ENCODE assay signal across 8 mouse cellular contexts in the genomic region with DNA sequence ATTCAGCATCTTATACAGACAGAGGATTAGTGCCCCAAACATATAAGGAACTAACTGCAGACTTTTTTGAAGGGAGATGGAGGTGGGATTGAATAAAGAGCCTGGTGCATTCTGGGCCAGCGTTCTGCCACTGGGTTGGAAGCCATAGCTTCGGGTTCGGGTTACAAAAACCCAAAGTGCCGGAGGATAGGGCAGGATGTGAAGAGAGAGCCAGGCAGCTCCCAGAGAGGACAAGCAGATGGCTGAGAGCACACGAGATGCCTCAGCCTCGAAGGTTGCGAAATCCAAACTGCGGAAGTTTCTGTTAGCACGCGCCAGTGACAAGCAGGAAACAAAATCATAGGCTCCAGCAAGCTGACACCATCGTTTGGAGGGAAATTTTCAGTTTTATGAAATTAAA. TPM values are rescaled to one million over a fixed set of nuclear protein-coding genes. Genes with fewer than 3 reads are reported as not detected.
DNase-seq lines count a peak whose midpoint lies in the region; ATAC-seq and TF ChIP-seq lines count a peak whose summit lies in the region.

No protein-coding gene starts in this region.

- no peaks in the 10 kb centered on the region for H3K27me3 ChIP-seq in liver, embryonic 16.5 days (ENCODE audit: control insufficient read depth, insufficient read depth, low read depth, low read length)
- H3K27me3 ChIP-seq in stomach, postnatal 0 days (ENCODE audit: control insufficient read depth, insufficient read depth, low read length), result no peaks in the 10 kb centered on the region
- no peaks in the 10 kb centered on the region for H3K27me3 ChIP-seq in midbrain, embryonic 16.5 days (ENCODE audit: control insufficient read depth, insufficient read depth, low read depth, low read length)

- no peak for TF ChIP-seq CTCF in stomach, postnatal 0 days (IDR thresholded peaks at IDR 0.05; ENCODE audit: low read depth)

- H3K27ac ChIP-seq in liver, embryonic 16.5 days (ENCODE audit: low read length), result peak overlapping the region; percentile 45; the same call in 1 of the 2 replicates
- no peak overlapping the region for H3K27ac ChIP-seq in stomach, postnatal 0 days (replicated peaks)
- no peak overlapping the region for H3K27ac ChIP-seq in midbrain, embryonic 16.5 days (ENCODE audit: low read length)

- peak; percentile 63 for DNase-seq in gastrocnemius, adult 18-20 months (ENCODE audit: low spot score)
- no peak for DNase-seq in gastrocnemius, postnatal 4 days (ENCODE audit: low spot score in 2 of 2)
- peak; percentile 14 for DNase-seq in urinary bladder, postnatal 25 days (ENCODE audit: low spot score)
- no peak for DNase-seq in urinary bladder, adult 2 months (ENCODE audit: low spot score)
- no peak for DNase-seq in stomach, postnatal 0 days (ENCODE audit: low spot score)
- DNase-seq in frontal cortex, postnatal 14 days (ENCODE audit: low spot score in 2 of 2), result no peak

- 17% methylated on average over 11 of the region's 11 CpGs for WGBS in liver, embryonic 16.5 days (ENCODE audit: insufficient replicate concordance)
- WGBS in stomach, postnatal 0 days, result 47% methylated on average over 11 of the region's 11 CpGs
- 78% methylated on average over 11 of the region's 11 CpGs for WGBS in midbrain, embryonic 16.5 days

- H3K9ac ChIP-seq in liver, embryonic 16.5 days (ENCODE audit: low read depth, low read length), result no peak overlapping the region
- H3K9ac ChIP-seq in stomach, postnatal 0 days (ENCODE audit: low read length), result no peak overlapping the region
- H3K9ac ChIP-seq in midbrain, embryonic 16.5 days (ENCODE audit: low read depth, low read length), result no peak overlapping the region

- no peaks in the 10 kb centered on the region for H3K4me1 ChIP-seq in liver, embryonic 16.5 days (ENCODE audit: control insufficient read depth, low read depth, low read length)
- no peaks in the 10 kb centered on the region for H3K4me1 ChIP-seq in stomach, postnatal 0 days (replicated peaks; ENCODE audit: control insufficient read depth, insufficient read depth)
- H3K4me1 ChIP-seq in midbrain, embryonic 16.5 days (ENCODE audit: control insufficient read depth, insufficient read depth, low read length), result no peaks in the 10 kb centered on the region

- H3K9me3 ChIP-seq in liver, embryonic 16.5 days (replicated peaks; ENCODE audit: control insufficient read depth, low read length), result no peaks in the 10 kb centered on the region
- no peaks in the 10 kb centered on the region for H3K9me3 ChIP-seq in stomach, postnatal 0 days (ENCODE audit: control insufficient read depth, low read length)
- H3K9me3 ChIP-seq in midbrain, embryonic 16.5 days (replicated peaks; ENCODE audit: control insufficient read depth, low read length, poor library complexity, severe bottlenecking), result no peaks in the 10 kb centered on the region

- TF ChIP-seq EP300 in stomach, postnatal 0 days (optimal IDR thresholded peaks at IDR 0.05), result no peak

- 0 out of 2 replicates have a peak, but pooled peaks have one; percentile 37 for ATAC-seq in liver, embryonic 16.5 days (ENCODE audit: low read depth)
- peak; percentile 50; the same call in 1 of the 2 replicates for ATAC-seq in stomach, postnatal 0 days (ENCODE audit: low FRiP score, low TSS enrichment)
- ATAC-seq in midbrain, embryonic 16.5 days, result no peak

- no peak overlapping the region for H3K4me3 ChIP-seq in liver, embryonic 16.5 days (ENCODE audit: low read depth, low read length)
- H3K4me3 ChIP-seq in stomach, postnatal 0 days (ENCODE audit: low read depth, low read length), result no peak overlapping the region
- no peak overlapping the region for H3K4me3 ChIP-seq in midbrain, embryonic 16.5 days (ENCODE audit: low read depth, low read length)

- no peaks in the 10 kb centered on the region for H3K36me3 ChIP-seq in liver, embryonic 16.5 days (ENCODE audit: control insufficient read depth, insufficient read depth)
- no peaks in the 10 kb centered on the region for H3K36me3 ChIP-seq in stomach, postnatal 0 days (ENCODE audit: control insufficient read depth, insufficient read depth, low read length)
- no peaks in the 10 kb centered on the region for H3K36me3 ChIP-seq in midbrain, embryonic 16.5 days (ENCODE audit: control insufficient read depth, insufficient read depth, low read length)

- no peak overlapping the region for H3K4me2 ChIP-seq in liver, embryonic 16.5 days (ENCODE audit: low read depth, low read length)
- no peak overlapping the region for H3K4me2 ChIP-seq in stomach, postnatal 0 days (replicated peaks; ENCODE audit: low read depth)
- no peak overlapping the region for H3K4me2 ChIP-seq in midbrain, embryonic 16.5 days (ENCODE audit: low read length)

RNA-seq across cellular contexts. Expression of a gene that starts 20.9 kb away (rescaled TPM):
- total RNA-seq in gastrocnemius, adult 18-20 months (2021), result 1 to 10 TPM; 2.0 to 2.7 TPM
- 1 to 10 TPM; 4.3 to 4.8 TPM for total RNA-seq in gastrocnemius, postnatal 4 days (2021)
- 4.6 and 5.1 TPM in 2 replicates for polyA plus RNA-seq in urinary bladder, adult 2 months (2012; rRNA removed)
- 1.8 and 2.5 TPM in 2 replicates for polyA plus RNA-seq in liver, embryonic 16.5 days (2015; fragmentation: Nextera tagmentation; extraction: Ambion mirVana)
- 3.8 and 4.8 TPM in 2 replicates for polyA plus RNA-seq in stomach, postnatal 0 days (2015; fragmentation: Nextera tagmentation; extraction: Ambion mirVana)
- 8.8 and 9.0 TPM in 2 replicates for polyA plus RNA-seq in midbrain, embryonic 16.5 days (2015; fragmentation: Nextera tagmentation; extraction: Ambion mirVana)

RNA-seq across cellular contexts. Expression of a gene that starts 34.0 kb away (rescaled TPM):
- total RNA-seq in gastrocnemius, adult 18-20 months (2021), result 10 to 100 TPM; 25.8 to 30.9 TPM
- total RNA-seq in gastrocnemius, postnatal 4 days (2021), result 10 to 100 TPM; 22.4 to 24.8 TPM
- 10.4 and 11.6 TPM in 2 replicates for polyA plus RNA-seq in urinary bladder, adult 2 months (2012; rRNA removed)
- 4.1 and 4.2 TPM in 2 replicates for polyA plus RNA-seq in liver, embryonic 16.5 days (2015; fragmentation: Nextera tagmentation; extraction: Ambion mirVana)
- polyA plus RNA-seq in stomach, postnatal 0 days (2015; fragmentation: Nextera tagmentation; extraction: Ambion mirVana), result 3.1 and 3.9 TPM in 2 replicates
- 5.7 and 5.8 TPM in 2 replicates for polyA plus RNA-seq in midbrain, embryonic 16.5 days (2015; fragmentation: Nextera tagmentation; extraction: Ambion mirVana)

RNA-seq across cellular contexts. Expression of a gene that starts 57.8 kb away (rescaled TPM):
- 1 to 10 TPM; 3.4 to 5.1 TPM for total RNA-seq in gastrocnemius, adult 18-20 months (2021)
- 10 to 100 TPM; 18.2 to 19.4 TPM for total RNA-seq in gastrocnemius, postnatal 4 days (2021)
- 7.5 and 8.7 TPM in 2 replicates for polyA plus RNA-seq in urinary bladder, adult 2 months (2012; rRNA removed)
- polyA plus RNA-seq in liver, embryonic 16.5 days (2015; fragmentation: Nextera tagmentation; extraction: Ambion mirVana), result 13.0 and 16.1 TPM in 2 replicates
- 12.0 and 12.8 TPM in 2 replicates for polyA plus RNA-seq in stomach, postnatal 0 days (2015; fragmentation: Nextera tagmentation; extraction: Ambion mirVana)
- polyA plus RNA-seq in midbrain, embryonic 16.5 days (2015; fragmentation: Nextera tagmentation; extraction: Ambion mirVana), result 19.3 and 22.0 TPM in 2 replicates

Comparison
In these comparisons a context has a peak if more than half of its experiments do, and no peak if none do; other contexts are left out.
1. DNase-seq: peak in gastrocnemius, adult 18-20 months (single experiment) and urinary bladder, postnatal 25 days (single experiment); none in gastrocnemius, postnatal 4 days (0 of 2), urinary bladder, adult 2 months (single experiment), stomach, postnatal 0 days (single experiment) and frontal cortex, postnatal 14 days (0 of 2).